Mouse (Mus musculus): ENCODE data around the gene Gbgt1.

GRCm38 (mm10) chr2:28538817-28539128 is 42.1 kb downstream of the Gbgt1 start:
- TF ChIP-seq CTCF (IDR thresholded peaks at IDR 0.05; ENCODE audit: borderline replicate concordance, control insufficient read depth, extremely low read depth, insufficient read depth, low read length, poor library complexity) (no peak), POLR2A (IDR thresholded peaks at IDR 0.05; ENCODE audit: control insufficient read depth, extremely low read depth, insufficient read depth, low read length, poor library complexity) (no peak)

All from thymus, adult 2 months (tissue).